Mouse (Mus musculus) spleen, postnatal 14 days (tissue): ENCODE results near the gene Frmd6.
A peak's percentile ranks its signal among the peaks of the same experiment; 100 is the strongest.

Source experiments
- DNase-seq, 2 experiments: peaks; one replicate each; pipeline ENCODE4 v3.0.0; 2021 to 2022; ENCODE audit warnings: low spot score in 2 of 2

The Frmd6 gene

GRCm38 (mm10) chr12:70824729-70825650 is at the start of gene Frmd6:
Frmd6 (plus strand) TSS chr12:70825514.
- peak; percentile 85 to 88 for DNase-seq

- DNase-seq = no peak
Observed at GRCm38 (mm10) chr12:70775609-70776008, 49.7 kb upstream of the Frmd6 start.

- DNase-seq = no peak
Observed at GRCm38 (mm10) chr12:70776683-70777082, 48.6 kb upstream of the Frmd6 start.

- DNase-seq = no peak
Observed at GRCm38 (mm10) chr12:70777466-70777865, 47.8 kb upstream of the Frmd6 start.

GRCm38 (mm10) chr12:70777866-70778265 is 47.4 kb upstream of the Frmd6 start:
- no peak for DNase-seq

- DNase-seq = no peak
Observed at GRCm38 (mm10) chr12:70778271-70778670, 47.0 kb upstream of the Frmd6 start.

GRCm38 (mm10) chr12:70778724-70779123 is 46.6 kb upstream of the Frmd6 start:
- DNase-seq = no peak

- DNase-seq = no peak
Observed at GRCm38 (mm10) chr12:70783049-70783448, 42.3 kb upstream of the Frmd6 start.

GRCm38 (mm10) chr12:70783475-70784239 is 41.7 kb upstream of the Frmd6 start:
- DNase-seq = no peak

GRCm38 (mm10) chr12:70784240-70784705 is 41.0 kb upstream of the Frmd6 start:
- no peak for DNase-seq

- no peak for DNase-seq
Observed at GRCm38 (mm10) chr12:70789341-70789740, 36.0 kb upstream of the Frmd6 start.

- no peak for DNase-seq
Observed at GRCm38 (mm10) chr12:70793291-70793690, 32.0 kb upstream of the Frmd6 start.

- no peak for DNase-seq
Observed at GRCm38 (mm10) chr12:70794543-70795388, 30.5 kb upstream of the Frmd6 start.

- no peak for DNase-seq
Observed at GRCm38 (mm10) chr12:70795389-70795711, 30.0 kb upstream of the Frmd6 start.

- no peak for DNase-seq
Observed at GRCm38 (mm10) chr12:70798496-70798895, 26.8 kb upstream of the Frmd6 start.

GRCm38 (mm10) chr12:70799231-70800002 is 25.9 kb upstream of the Frmd6 start:
- DNase-seq = no peak

GRCm38 (mm10) chr12:70800086-70800485 is 25.2 kb upstream of the Frmd6 start:
- no peak for DNase-seq

GRCm38 (mm10) chr12:70801361-70801760 is 24.0 kb upstream of the Frmd6 start:
- DNase-seq = no peak

- DNase-seq = no peak
Observed at GRCm38 (mm10) chr12:70803494-70803893, 21.8 kb upstream of the Frmd6 start.

- no peak for DNase-seq
Observed at GRCm38 (mm10) chr12:70804989-70805388, 20.3 kb upstream of the Frmd6 start.

GRCm38 (mm10) chr12:70807543-70807942 is 17.8 kb upstream of the Frmd6 start:
- DNase-seq = no peak
